Mouse (Mus musculus): ENCODE results near the gene Pde8a. TPM values are rescaled to one million over a fixed set of nuclear protein-coding genes. Genes with fewer than 3 reads are reported as not detected.

Gene Pde8a
- polyA plus RNA-seq, 1 experiment from 2014 or later: 1.9 TPM

DNA sequence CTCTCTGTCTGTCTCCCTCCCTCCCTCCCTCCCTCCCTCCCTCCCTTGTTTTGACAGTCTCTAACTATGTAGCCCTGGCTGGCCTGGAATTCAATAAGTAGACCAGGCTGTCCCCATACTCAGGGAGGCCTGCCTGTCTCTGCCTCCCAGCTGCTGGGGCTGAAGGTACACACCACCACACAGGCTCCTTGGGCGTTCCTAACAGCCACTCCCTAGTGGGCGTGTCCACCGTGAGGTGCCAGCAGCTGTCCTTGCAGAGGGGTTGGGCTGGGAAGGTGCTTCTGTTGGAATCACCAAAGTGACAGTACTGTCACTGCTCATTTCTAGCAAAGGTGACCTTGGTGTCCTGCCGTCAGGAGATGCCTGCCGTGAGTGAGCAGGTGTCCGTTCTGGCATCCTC is 113.5 kb downstream of the Pde8a start:
- ATAC-seq: no peak
- no peak overlapping the region for H3K4me2 ChIP-seq
- no peaks in the 10 kb centered on the region for H3K4me1 ChIP-seq
- no peaks in the 10 kb centered on the region for H3K27me3 ChIP-seq
- no peak overlapping the region for H3K27ac ChIP-seq
- H3K4me3 ChIP-seq: no peak overlapping the region
- peaks cover 16% of the 10 kb centered on the region for H3K36me3 ChIP-seq (ENCODE audit: poor library complexity, severe bottlenecking)
- 82% methylated on average over 6 of the region's 6 CpGs for WGBS
- H3K9me3 ChIP-seq (replicated peaks): no peaks in the 10 kb centered on the region
- no peak overlapping the region for H3K9ac ChIP-seq

DNA sequence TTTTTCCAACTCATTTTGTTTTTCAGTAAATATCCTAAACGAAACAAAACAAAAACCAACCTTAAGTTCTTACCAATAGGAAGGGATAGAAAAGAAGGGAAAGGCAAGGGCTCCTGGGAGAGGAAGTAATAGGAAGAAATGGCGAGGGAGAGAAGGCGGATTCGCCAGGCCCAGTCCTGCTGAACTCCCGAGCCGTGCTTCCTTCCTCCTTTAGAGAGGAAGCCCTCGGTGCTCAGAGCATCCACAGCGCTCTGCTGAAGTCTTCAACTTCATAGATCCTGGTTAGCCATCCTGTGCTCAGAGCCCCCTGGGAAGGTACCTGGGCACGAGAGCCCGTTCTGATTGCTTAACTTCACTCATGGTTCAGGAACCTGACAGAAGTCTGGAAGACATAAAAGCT is 114.3 kb downstream of the Pde8a start:
- Histone ChIP-seq H3K9ac (no peak overlapping the region), H3K27me3 (no peaks in the 10 kb centered on the region), H3K4me3 (no peak overlapping the region), H3K36me3 (ENCODE audit: poor library complexity, severe bottlenecking) (peaks cover 22% of the 10 kb centered on the region), H3K9me3 (replicated peaks) (no peaks in the 10 kb centered on the region), H3K27ac (no peak overlapping the region), H3K4me2 (no peak overlapping the region), H3K4me1 (no peaks in the 10 kb centered on the region)
- 89% methylated on average over 10 of the region's 10 CpGs for WGBS
- ATAC-seq: no peak

DNA sequence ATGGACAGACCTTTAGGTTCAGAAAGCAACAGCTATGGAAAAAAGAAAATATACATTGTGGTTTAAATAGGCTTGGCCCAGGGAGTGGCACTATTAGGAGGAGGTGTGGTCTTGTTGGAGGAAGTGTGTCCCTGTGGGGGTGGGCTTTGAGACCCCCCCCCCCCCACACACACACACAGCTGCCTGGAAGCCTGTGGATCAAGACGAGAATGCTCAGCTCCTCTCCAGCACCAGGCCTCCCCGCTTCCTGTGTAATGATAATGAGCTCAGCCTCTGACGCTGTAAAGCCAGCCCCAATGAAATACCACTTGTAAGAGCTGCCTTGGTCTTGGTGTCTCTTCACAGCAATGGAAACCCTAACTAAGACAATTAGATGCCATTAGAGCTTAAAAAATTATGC is 117.4 kb downstream of the Pde8a start:
- Histone ChIP-seq H3K4me1 (0 out of 2 replicates have a peak, but pooled peaks cover 1% of the 10 kb centered on the region), H3K9ac (no peak overlapping the region), H3K27me3 (no peaks in the 10 kb centered on the region), H3K36me3 (ENCODE audit: poor library complexity, severe bottlenecking) (peaks cover 32% of the 10 kb centered on the region), H3K4me3 (no peak overlapping the region), H3K9me3 (replicated peaks) (no peaks in the 10 kb centered on the region), H3K4me2 (no peak overlapping the region), H3K27ac (no peak overlapping the region)
- WGBS: 19% methylated on average over 3 of the region's 3 CpGs
- no peak for ATAC-seq

DNA sequence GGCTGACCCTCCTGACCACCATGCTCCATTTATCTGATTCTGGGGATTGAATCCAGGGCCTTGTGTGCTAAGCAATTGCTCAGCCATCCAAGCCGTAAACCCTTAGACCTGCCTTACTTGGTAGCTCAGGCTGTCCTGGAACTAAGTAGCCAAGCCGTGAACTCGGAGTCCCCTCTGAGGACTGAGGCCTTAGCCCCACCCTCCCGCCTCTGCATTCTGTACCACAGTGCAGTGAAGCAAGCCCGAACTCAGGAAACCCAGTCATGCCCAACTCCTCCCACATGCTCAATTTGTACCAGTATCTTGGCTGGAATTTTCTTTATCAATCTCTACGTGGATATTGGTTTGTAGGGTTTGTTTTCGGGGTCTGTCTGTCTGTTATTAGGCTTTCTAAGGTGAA is 118.5 kb downstream of the Pde8a start:
- H3K9ac ChIP-seq: no peak overlapping the region
- no peak overlapping the region for H3K4me3 ChIP-seq
- ATAC-seq: no peak
- 0 out of 2 replicates have a peak, but pooled peaks cover 6% of the 10 kb centered on the region for H3K4me1 ChIP-seq
- no peak overlapping the region for H3K4me2 ChIP-seq
- 91% methylated on average over 7 of the region's 7 CpGs for WGBS
- H3K36me3 ChIP-seq (ENCODE audit: poor library complexity, severe bottlenecking): peaks cover 40% of the 10 kb centered on the region
- H3K27ac ChIP-seq: no peak overlapping the region
- H3K9me3 ChIP-seq (replicated peaks): no peaks in the 10 kb centered on the region
- H3K27me3 ChIP-seq: no peaks in the 10 kb centered on the region

DNA sequence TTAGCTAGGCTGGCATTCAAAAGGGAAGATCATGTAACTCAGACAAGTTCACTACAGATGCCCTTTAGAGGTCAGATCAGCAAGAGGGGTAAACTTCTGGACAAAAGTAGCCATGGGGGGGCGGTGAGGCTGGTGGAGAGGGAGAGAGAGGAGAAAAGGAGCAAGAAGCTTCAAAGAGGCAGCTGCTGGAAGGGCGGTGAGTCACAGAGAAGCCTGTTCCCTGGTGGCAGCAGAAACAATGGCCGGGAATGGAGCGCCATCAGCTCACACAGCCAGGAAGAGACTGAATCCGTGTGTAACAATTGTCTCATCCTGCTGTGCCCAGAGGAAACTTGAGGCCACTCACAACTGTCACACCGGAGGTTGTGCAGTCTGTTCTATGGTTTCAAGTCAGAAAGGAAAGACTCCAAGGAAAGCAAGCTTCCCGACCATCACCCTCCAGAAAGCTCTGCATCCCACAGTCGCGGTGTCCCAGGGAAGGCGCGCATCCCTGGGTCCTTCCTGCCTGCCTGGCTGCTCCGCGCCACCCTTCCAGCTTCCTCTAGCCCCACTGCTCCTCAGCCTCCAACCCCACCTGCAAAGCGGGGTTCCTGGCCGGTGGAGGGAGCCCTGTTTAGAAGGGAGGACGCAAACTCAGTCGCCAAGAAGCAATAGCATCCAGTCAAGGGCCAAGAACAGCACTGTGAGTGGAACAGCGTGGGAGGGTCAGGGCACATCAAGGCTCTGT is 122.5 kb downstream of the Pde8a start:
- Histone ChIP-seq H3K9me3 (replicated peaks) (no peaks in the 10 kb centered on the region), H3K9ac (peak overlapping the region; percentile 17; the same call in 1 of the 2 replicates), H3K4me2 (no peak overlapping the region), H3K27ac (peak overlapping the region; percentile 45), H3K4me1 (0 out of 2 replicates have a peak, but pooled peaks cover 6% of the 10 kb centered on the region), H3K27me3 (no peaks in the 10 kb centered on the region), H3K4me3 (no peak overlapping the region), H3K36me3 (ENCODE audit: poor library complexity, severe bottlenecking) (peaks cover 64% of the 10 kb centered on the region)
- 46% methylated on average over 17 of the region's 18 CpGs for WGBS
- ATAC-seq: no peak

DNA sequence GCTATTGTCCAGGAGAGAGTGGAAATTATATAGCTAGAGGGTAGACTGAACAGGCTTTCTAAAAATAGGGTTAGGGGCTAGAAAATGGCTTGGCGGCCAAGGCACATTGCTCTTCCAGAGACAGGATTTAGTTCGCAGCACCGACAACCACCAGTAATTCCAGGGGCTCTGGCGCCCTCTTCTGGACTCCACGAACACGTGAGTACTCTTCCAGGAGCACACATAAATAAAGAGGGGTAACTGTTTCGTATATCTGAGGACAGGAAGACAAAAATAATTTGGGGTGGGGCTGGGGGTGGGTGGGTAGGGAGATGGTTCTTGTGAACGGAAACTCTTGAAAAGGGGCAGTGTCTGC is 123.0 kb downstream of the Pde8a start:
- H3K36me3 ChIP-seq (ENCODE audit: poor library complexity, severe bottlenecking): peaks cover 69% of the 10 kb centered on the region
- no peak for ATAC-seq
- H3K27me3 ChIP-seq: no peaks in the 10 kb centered on the region
- H3K9me3 ChIP-seq (replicated peaks): no peaks in the 10 kb centered on the region
- WGBS: 32% methylated on average over 8 of the region's 8 CpGs
- 0 out of 2 replicates have a peak, but pooled peaks cover 6% of the 10 kb centered on the region for H3K4me1 ChIP-seq
- H3K27ac ChIP-seq: peak overlapping the region; percentile 45; the same call in 1 of the 2 replicates
- H3K4me3 ChIP-seq: no peak overlapping the region
- no peak overlapping the region for H3K4me2 ChIP-seq
- H3K9ac ChIP-seq: no peak overlapping the region

DNA sequence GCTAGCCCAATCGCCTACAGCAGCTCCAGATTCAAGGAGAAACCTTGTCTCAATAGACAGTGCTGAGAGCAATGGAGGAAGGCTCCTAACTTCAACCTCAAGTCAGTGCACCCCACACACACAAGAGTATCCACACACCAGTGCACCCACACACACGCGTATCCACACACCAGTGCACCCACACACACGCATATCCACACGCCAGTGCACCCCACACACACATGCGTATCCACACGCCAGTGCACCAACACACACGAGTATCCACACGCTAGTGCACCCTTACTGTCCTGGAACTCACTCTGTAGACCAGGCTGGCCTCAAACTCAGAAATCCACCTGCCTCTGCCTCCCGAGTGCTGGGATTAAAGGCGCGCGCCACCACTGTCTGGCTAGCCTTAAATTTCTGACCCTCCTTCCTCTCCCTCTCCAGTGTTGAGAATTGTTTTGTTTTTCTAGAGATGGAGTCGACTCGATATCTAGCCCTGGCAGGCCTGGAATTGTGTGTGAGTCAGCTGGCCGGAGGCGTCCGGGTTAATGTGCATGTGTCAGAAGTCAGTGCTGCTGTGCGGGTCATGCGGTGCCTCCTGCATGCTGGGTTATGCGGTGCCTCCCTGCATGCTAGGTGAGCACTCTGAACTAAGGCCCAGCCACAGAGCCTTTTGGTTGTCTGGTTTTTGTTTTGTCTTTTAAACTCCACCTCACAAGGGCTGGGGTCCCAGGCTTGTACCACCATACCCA is 124.6 kb downstream of the Pde8a start:
- Histone ChIP-seq H3K9ac (no peak overlapping the region), H3K4me1 (peaks cover 18% of the 10 kb centered on the region), H3K27me3 (no peaks in the 10 kb centered on the region), H3K4me2 (no peak overlapping the region), H3K4me3 (no peak overlapping the region), H3K36me3 (ENCODE audit: poor library complexity, severe bottlenecking) (peaks cover 77% of the 10 kb centered on the region), H3K27ac (no peak overlapping the region), H3K9me3 (replicated peaks) (no peaks in the 10 kb centered on the region)
- no peak for ATAC-seq
- WGBS: 98% methylated on average over 21 of the region's 21 CpGs

DNA sequence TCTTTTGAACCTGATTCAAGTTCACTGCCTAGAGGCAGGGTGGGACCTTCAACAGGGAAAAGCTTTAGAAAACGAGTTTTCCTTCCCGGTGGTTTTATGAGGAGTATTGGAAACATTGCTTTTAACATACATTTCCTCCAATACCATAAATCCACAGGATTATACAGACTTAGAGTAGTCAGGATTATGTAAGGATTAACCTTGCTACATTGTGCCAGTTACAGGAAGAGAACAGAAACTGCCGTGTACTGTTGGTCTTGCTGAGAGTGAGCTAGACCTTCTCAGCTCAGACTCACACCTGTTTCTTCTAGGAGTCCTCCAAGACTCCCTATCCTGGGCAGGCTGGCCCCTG is 125.1 kb downstream of the Pde8a start:
- H3K36me3 ChIP-seq (ENCODE audit: poor library complexity, severe bottlenecking): peaks cover 77% of the 10 kb centered on the region

DNA sequence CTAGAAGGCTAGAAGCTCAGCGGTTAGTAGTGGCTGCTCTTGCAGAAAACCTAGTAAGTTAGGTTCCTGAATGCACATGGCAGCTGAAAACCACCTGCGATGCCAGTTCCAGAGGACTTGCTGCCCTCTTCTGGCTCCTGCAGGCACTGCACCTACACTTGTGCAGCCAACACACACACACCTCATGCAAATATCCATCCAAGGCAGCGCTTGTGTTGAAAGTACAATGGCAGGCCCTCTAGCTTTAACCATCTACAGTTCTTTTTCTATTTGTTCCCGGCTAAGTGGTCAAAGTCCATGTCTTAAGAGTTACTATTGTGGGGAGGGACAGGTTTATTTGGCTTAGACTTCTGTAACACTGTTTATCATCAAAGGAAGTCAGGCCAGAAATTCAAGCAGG is 126.4 kb downstream of the Pde8a start:
- H3K9ac ChIP-seq: no peak overlapping the region
- no peaks in the 10 kb centered on the region for H3K9me3 ChIP-seq (replicated peaks)
- no peak for ATAC-seq
- H3K27me3 ChIP-seq: no peaks in the 10 kb centered on the region
- H3K4me3 ChIP-seq: no peak overlapping the region
- WGBS: 81% methylated on average over 4 of the region's 4 CpGs
- H3K36me3 ChIP-seq (ENCODE audit: poor library complexity, severe bottlenecking): peaks cover 81% of the 10 kb centered on the region
- H3K4me1 ChIP-seq: peaks cover 31% of the 10 kb centered on the region
- H3K27ac ChIP-seq: no peak overlapping the region
- H3K4me2 ChIP-seq: no peak overlapping the region

More for the DNA sequence above, 125.1 kb downstream of the Pde8a start:
- Histone ChIP-seq H3K27me3 (no peaks in the 10 kb centered on the region), H3K27ac (no peak overlapping the region), H3K9ac (no peak overlapping the region), H3K4me1 (peaks cover 23% of the 10 kb centered on the region), H3K4me3 (no peak overlapping the region), H3K9me3 (replicated peaks) (no peaks in the 10 kb centered on the region), H3K4me2 (no peak overlapping the region)
- WGBS: 75% methylated on average over 3 of the region's 3 CpGs
- no peak for ATAC-seq

DNA sequence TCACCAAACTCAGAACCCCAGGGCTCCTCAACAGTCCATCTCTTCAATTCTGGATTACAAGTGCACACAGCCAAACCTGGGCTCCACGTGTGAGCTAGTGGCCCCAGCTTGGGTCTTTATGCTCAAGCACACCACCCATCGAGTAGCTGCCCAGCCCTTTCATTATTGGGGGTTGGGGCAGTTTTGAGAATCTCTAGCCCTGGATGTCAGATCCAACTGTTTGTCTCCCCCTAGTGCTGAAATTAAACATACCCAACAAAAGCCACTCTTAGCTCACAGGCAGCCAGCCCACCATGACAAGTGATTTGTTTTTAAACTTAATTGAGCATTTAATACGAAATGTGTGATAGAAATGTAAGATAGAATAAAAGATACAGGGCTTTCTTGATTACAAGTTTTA is 128.2 kb downstream of the Pde8a start:
- WGBS: 46% methylated on average over 3 of the region's 3 CpGs
- Histone ChIP-seq H3K9ac (no peak overlapping the region), H3K27me3 (no peaks in the 10 kb centered on the region), H3K4me3 (no peak overlapping the region), H3K36me3 (ENCODE audit: poor library complexity, severe bottlenecking) (peaks cover 73% of the 10 kb centered on the region), H3K4me1 (peaks cover 25% of the 10 kb centered on the region), H3K4me2 (no peak overlapping the region), H3K9me3 (replicated peaks) (no peaks in the 10 kb centered on the region), H3K27ac (no peak overlapping the region)
- ATAC-seq: no peak

DNA sequence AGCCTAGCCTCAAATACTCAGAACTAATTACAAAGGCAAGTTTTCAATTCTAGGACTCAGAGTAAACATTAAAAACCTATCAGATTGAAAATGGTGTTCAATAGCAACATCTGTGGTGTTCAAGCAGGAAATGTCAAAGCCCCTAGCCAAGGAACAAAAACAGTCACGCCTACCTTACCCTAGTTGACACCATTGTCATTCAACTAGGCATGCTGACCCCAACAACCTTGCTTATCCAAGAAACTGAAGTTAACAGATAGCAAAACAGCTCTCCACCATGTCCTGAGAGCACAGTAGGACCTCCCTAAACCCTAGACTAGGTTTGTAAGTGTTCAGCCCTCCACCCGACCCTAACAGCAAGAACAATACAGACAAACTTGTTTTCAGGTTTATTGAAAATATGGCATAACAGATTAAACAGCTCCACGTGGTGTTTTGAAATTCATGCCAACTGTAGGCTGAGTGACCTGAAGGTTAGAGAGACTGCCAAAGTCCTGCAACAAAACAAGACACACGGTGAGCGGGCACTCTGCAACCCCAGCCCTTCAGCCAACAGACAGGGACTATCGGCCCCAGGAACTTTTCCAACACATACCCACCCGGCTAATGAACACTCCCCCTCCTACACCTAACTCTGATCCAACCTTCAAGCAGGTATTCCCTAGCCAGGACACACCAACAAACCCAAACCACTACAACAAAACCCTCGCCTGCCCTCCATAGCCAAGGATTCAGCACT is 129.1 kb downstream of the Pde8a start:
- Histone ChIP-seq H3K27me3 (no peaks in the 10 kb centered on the region), H3K9ac (peak overlapping the region; percentile 99), H3K4me2 (peak overlapping the region; percentile 94), H3K9me3 (replicated peaks) (no peaks in the 10 kb centered on the region), H3K4me1 (peaks cover 25% of the 10 kb centered on the region), H3K4me3 (peak overlapping the region; percentile 97), H3K36me3 (ENCODE audit: poor library complexity, severe bottlenecking) (peaks cover 65% of the 10 kb centered on the region), H3K27ac (no peak overlapping the region)
- no peak for ATAC-seq
- 70% methylated on average over 8 of the region's 8 CpGs for WGBS

DNA sequence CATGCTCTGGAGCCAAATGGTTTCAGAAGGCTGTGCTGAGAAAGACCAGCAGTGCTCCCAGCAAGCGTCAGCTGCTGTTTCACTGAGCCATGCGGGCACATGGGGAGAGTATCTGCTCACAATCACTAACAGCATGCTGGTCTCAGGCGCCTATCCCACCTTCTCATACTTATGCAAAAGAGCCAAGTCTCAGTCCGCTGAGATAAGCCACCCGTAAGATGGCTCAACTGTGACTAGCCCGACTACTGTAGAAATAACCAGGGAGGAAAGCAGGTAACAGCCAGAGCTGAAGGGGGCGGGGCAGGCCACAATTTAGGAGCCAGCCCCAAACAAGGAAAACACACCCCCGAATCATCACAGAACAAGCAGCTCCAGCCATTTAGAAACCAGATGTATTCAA is 129.9 kb downstream of the Pde8a start:
- 43% methylated on average over 8 of the region's 8 CpGs for WGBS
- Histone ChIP-seq H3K27me3 (no peaks in the 10 kb centered on the region), H3K36me3 (ENCODE audit: poor library complexity, severe bottlenecking) (peaks cover 57% of the 10 kb centered on the region), H3K4me1 (peaks cover 25% of the 10 kb centered on the region), H3K9me3 (replicated peaks) (no peaks in the 10 kb centered on the region), H3K4me3 (peak overlapping the region; percentile 97), H3K4me2 (peak overlapping the region; percentile 94), H3K9ac (peak overlapping the region; percentile 99), H3K27ac (no peak overlapping the region)
- ATAC-seq: no peak

Measured in forebrain, embryonic 13.5 days (tissue).